11 mouse cellular contexts compared by ENCODE assay signal in genomic region chr8:83909311-83909710, GRCm38 (mm10). TPM values are rescaled to one million over a fixed set of nuclear protein-coding genes. Genes with fewer than 3 reads are reported as not detected.
DNase-seq lines count a peak whose midpoint lies in the region; ATAC-seq and TF ChIP-seq lines count a peak whose summit lies in the region.
"Had no signal": no experiment of that assay in that cellular context is flagged by ENCODE, and none has a peak within 500 bp of the region (broad histone marks: within the 10 kb centered on the region; RNA-seq: fewer than 3 reads in every experiment).

No protein-coding gene starts in this region.

- WGBS in kidney, embryonic 16.5 days, result 43% methylated on average over 8 of the region's 8 CpGs
- 43% methylated on average over 8 of the region's 8 CpGs for WGBS in neural tube, embryonic 13.5 days
- 41% methylated on average over 8 of the region's 8 CpGs for WGBS in stomach, postnatal 0 days

- 0 out of 2 replicates have a peak, but pooled peaks have one; percentile 5 for TF ChIP-seq CTCF in stomach, postnatal 0 days (IDR thresholded peaks at IDR 0.05; ENCODE audit: low read depth)

- no peak for DNase-seq in kidney, adult 18-20 months
- no peak for DNase-seq in neural tube, embryonic 10.5 days (ENCODE audit: extremely low spot score, low spot score)
- DNase-seq in frontal cortex, postnatal 36 days (ENCODE audit: low spot score in 2 of 2), result peak; percentile 59 to 61
- DNase-seq in stomach, postnatal 0 days (ENCODE audit: low spot score), result no peak
- DNase-seq: cerebellum, postnatal 25 days; heart, adult 11 months had no signal

- no peak overlapping the region for H3K27ac ChIP-seq in kidney, embryonic 16.5 days (ENCODE audit: low read length)
- H3K27ac ChIP-seq in neural tube, embryonic 13.5 days (replicated peaks), result no peak overlapping the region
- H3K27ac ChIP-seq in stomach, postnatal 0 days (replicated peaks), result no peak overlapping the region
- H3K27ac ChIP-seq: liver, embryonic 14.5 days had no signal

- peaks cover 37% of the 10 kb centered on the region for H3K4me1 ChIP-seq in kidney, embryonic 16.5 days (ENCODE audit: insufficient read depth, low read length)
- peaks cover 74% of the 10 kb centered on the region for H3K4me1 ChIP-seq in neural tube, embryonic 13.5 days (replicated peaks)
- no peaks in the 10 kb centered on the region for H3K4me1 ChIP-seq in stomach, postnatal 0 days (replicated peaks; ENCODE audit: control insufficient read depth, insufficient read depth)

- no peak overlapping the region for H3K4me2 ChIP-seq in kidney, embryonic 16.5 days (replicated peaks; ENCODE audit: low read depth, low read length)
- no peak overlapping the region for H3K4me2 ChIP-seq in neural tube, embryonic 13.5 days
- no peak overlapping the region for H3K4me2 ChIP-seq in stomach, postnatal 0 days (replicated peaks; ENCODE audit: low read depth)

- H3K9ac ChIP-seq in kidney, embryonic 16.5 days (replicated peaks; ENCODE audit: low read length), result 0 out of 2 replicates have a peak overlapping the region, but pooled peaks have one; percentile 15
- peak overlapping the region; percentile 23 for H3K9ac ChIP-seq in neural tube, embryonic 13.5 days
- H3K9ac ChIP-seq in stomach, postnatal 0 days (ENCODE audit: low read length), result no peak overlapping the region
- H3K9ac ChIP-seq: liver, embryonic 14.5 days had no signal

- no peak for TF ChIP-seq EP300 in stomach, postnatal 0 days (optimal IDR thresholded peaks at IDR 0.05)

- H3K9me3 ChIP-seq in kidney, embryonic 16.5 days (ENCODE audit: low read length), result no peaks in the 10 kb centered on the region
- H3K9me3 ChIP-seq in neural tube, embryonic 13.5 days, result no peaks in the 10 kb centered on the region
- H3K9me3 ChIP-seq in stomach, postnatal 0 days (ENCODE audit: control insufficient read depth, low read length), result no peaks in the 10 kb centered on the region

- no peak for ATAC-seq in kidney, embryonic 16.5 days (ENCODE audit: low FRiP score, low TSS enrichment)
- no peak for ATAC-seq in neural tube, embryonic 13.5 days (ENCODE audit: low read depth)
- ATAC-seq in stomach, postnatal 0 days (ENCODE audit: low FRiP score, low TSS enrichment), result no peak
- ATAC-seq in megakaryocyte-erythroid progenitor cell, adult 5-6 weeks (replicated peaks; ENCODE audit: low FRiP score, low TSS enrichment, poor library complexity, severe bottlenecking), result no peak

- no peaks in the 10 kb centered on the region for H3K27me3 ChIP-seq in kidney, embryonic 16.5 days (ENCODE audit: insufficient read depth, low read length)
- no peaks in the 10 kb centered on the region for H3K27me3 ChIP-seq in neural tube, embryonic 13.5 days
- H3K27me3 ChIP-seq in stomach, postnatal 0 days (ENCODE audit: control insufficient read depth, insufficient read depth, low read length), result no peaks in the 10 kb centered on the region

- peaks cover 9% of the 10 kb centered on the region; the same call in 1 of the 2 replicates for H3K36me3 ChIP-seq in kidney, embryonic 16.5 days (ENCODE audit: insufficient read depth, low read length)
- H3K36me3 ChIP-seq in neural tube, embryonic 13.5 days, result 0 out of 2 replicates have a peak, but pooled peaks cover 3% of the 10 kb centered on the region
- H3K36me3 ChIP-seq in stomach, postnatal 0 days (ENCODE audit: control insufficient read depth, insufficient read depth, low read length), result no peaks in the 10 kb centered on the region

- no peak overlapping the region for H3K4me3 ChIP-seq in kidney, embryonic 16.5 days (ENCODE audit: low read length)
- H3K4me3 ChIP-seq in neural tube, embryonic 13.5 days, result no peak overlapping the region
- H3K4me3 ChIP-seq in stomach, postnatal 0 days (ENCODE audit: low read depth, low read length), result no peak overlapping the region
- H3K4me3 ChIP-seq: erythroblast, embryonic 14.5 days had no signal

RNA-seq across cellular contexts. Expression of gene Adgrl1, which starts 9.4 kb away (rescaled TPM):
- polyA plus RNA-seq in kidney, embryonic 16.5 days (2015; fragmentation: Nextera tagmentation; extraction: Ambion mirVana), result 17.8 and 19.6 TPM in 2 replicates
- polyA plus RNA-seq in neural tube, embryonic 13.5 days (2015; fragmentation: Nextera tagmentation; extraction: Ambion mirVana), result 40.0 and 40.1 TPM in 2 replicates
- polyA plus RNA-seq in stomach, postnatal 0 days (2015; fragmentation: Nextera tagmentation; extraction: Ambion mirVana), result 6.5 and 7.5 TPM in 2 replicates
- total RNA-seq in megakaryocyte-erythroid progenitor cell, adult 5-6 weeks (2014; fragmentation: Nextera tagmentation), result 25.2 and 28.8 TPM in 2 replicates
- total RNA-seq in megakaryocyte-erythroid progenitor cell, adult 5-6 weeks (2017), result 7.9 and 13.2 TPM in 2 replicates

RNA-seq across cellular contexts. Expression of gene Gm10644, which starts 45.7 kb away (rescaled TPM):
- 0.85 and 1.0 TPM in 2 replicates for polyA plus RNA-seq in kidney, embryonic 16.5 days (2015; fragmentation: Nextera tagmentation; extraction: Ambion mirVana)
- 0.62 and 0.77 TPM in 2 replicates for polyA plus RNA-seq in neural tube, embryonic 13.5 days (2015; fragmentation: Nextera tagmentation; extraction: Ambion mirVana)
- polyA plus RNA-seq in stomach, postnatal 0 days (2015; fragmentation: Nextera tagmentation; extraction: Ambion mirVana), result 0.11 and 0.13 TPM in 2 replicates
- total RNA-seq in megakaryocyte-erythroid progenitor cell, adult 5-6 weeks (2014; fragmentation: Nextera tagmentation), result not detected in 2 replicates
- total RNA-seq in megakaryocyte-erythroid progenitor cell, adult 5-6 weeks (2017), result not detected in 2 replicates
- polyA plus RNA-seq: erythroblast, embryonic 14.5 days had no signal

RNA-seq across cellular contexts. Expression of gene Asf1b, which starts 46.0 kb away (rescaled TPM):
- polyA plus RNA-seq in kidney, embryonic 16.5 days (2015; fragmentation: Nextera tagmentation; extraction: Ambion mirVana), result 58.2 and 65.1 TPM in 2 replicates
- 12.7 and 14.6 TPM in 2 replicates for polyA plus RNA-seq in neural tube, embryonic 13.5 days (2015; fragmentation: Nextera tagmentation; extraction: Ambion mirVana)
- polyA plus RNA-seq in stomach, postnatal 0 days (2015; fragmentation: Nextera tagmentation; extraction: Ambion mirVana), result 14.1 and 16.6 TPM in 2 replicates
- total RNA-seq in megakaryocyte-erythroid progenitor cell, adult 5-6 weeks (2014; fragmentation: Nextera tagmentation), result 48.9 and 64.6 TPM in 2 replicates
- 18.5 and 36.5 TPM in 2 replicates for total RNA-seq in megakaryocyte-erythroid progenitor cell, adult 5-6 weeks (2017)

Comparison
In these comparisons a context has a peak if more than half of its experiments do, and no peak if none do; other contexts are left out.
1. DNase-seq: peak in frontal cortex, postnatal 36 days (2 of 2); none in kidney, adult 18-20 months (single experiment), neural tube, embryonic 10.5 days (single experiment) and stomach, postnatal 0 days (single experiment).